Mouse (Mus musculus) stomach, embryonic 15.5 days (tissue): ENCODE results near the gene Tbxas1. TPM values are rescaled to one million over a fixed set of nuclear protein-coding genes. Genes with fewer than 3 reads are reported as not detected.

Source experiments
- ATAC-seq: fragments of 200-750 bp; cut with Nextera tagmentation; 2 replicates; pipeline ENCODE4 v1.8.0; 2017; ENCODE audit warnings: low read depth, moderate number of reproducible peaks, moderate TSS enrichment; ENCODE audit not compliant: insufficient read depth, low FRiP score
- H3K27ac ChIP-seq: fragments of 300-500 bp; sonication (generic); 2 replicates; pipeline ENCODE4 v1.5.1; 2015; ENCODE audit warnings: mild to moderate bottlenecking, inconsistent platforms
- H3K27me3 ChIP-seq: fragments of 300-500 bp; sonication (generic); replicated peaks from 2 replicates; pipeline ENCODE4 v1.6.1; 2015; ENCODE audit warnings: inconsistent platforms
- H3K36me3 ChIP-seq: fragments of 300-500 bp; sonication (generic); 2 replicates; pipeline ENCODE4 v1.6.1; 2015; ENCODE audit warnings: inconsistent platforms
- H3K4me1 ChIP-seq: fragments of 300-500 bp; sonication (generic); 2 replicates; pipeline ENCODE4 v1.6.1; 2015; ENCODE audit warnings: inconsistent platforms
- H3K4me2 ChIP-seq: fragments of 300-500 bp; sonication (generic); 2 replicates; pipeline ENCODE4 v1.6.1; 2015; ENCODE audit warnings: mild to moderate bottlenecking, inconsistent platforms
- H3K4me3 ChIP-seq: fragments of 300-500 bp; sonication (generic); replicated peaks from 2 replicates; pipeline ENCODE4 v1.5.1; 2015; ENCODE audit warnings: inconsistent platforms
- H3K9ac ChIP-seq: fragments of 300-500 bp; sonication (generic); 2 replicates; pipeline ENCODE4 v1.6.1; 2015; ENCODE audit warnings: inconsistent platforms
- H3K9me3 ChIP-seq: fragments of 300-500 bp; sonication (generic); 2 replicates; pipeline ENCODE4 v1.6.1; 2016; ENCODE audit warnings: inconsistent platforms
- WGBS: fragments of 180-500 bp; shearing (Covaris S2); methylation state at CpG from one replicate; pipeline ENCODE4 v1.1.7; 2015; 5-methylcytosine and 5-hydroxymethylcytosine counted together
- polyA plus RNA-seq: library from polyadenylated mRNA; unstranded; fragments of >200 nt; fragmentation: Nextera tagmentation; extraction: Ambion mirVana; gene quantifications from 2 replicates; pipeline ENCODE4 v1.2.1, GENCODE M21; 2015

Gene Tbxas1
- polyA plus RNA-seq, 1 experiment from 2014 or later, result 3.4 TPM

DNA sequence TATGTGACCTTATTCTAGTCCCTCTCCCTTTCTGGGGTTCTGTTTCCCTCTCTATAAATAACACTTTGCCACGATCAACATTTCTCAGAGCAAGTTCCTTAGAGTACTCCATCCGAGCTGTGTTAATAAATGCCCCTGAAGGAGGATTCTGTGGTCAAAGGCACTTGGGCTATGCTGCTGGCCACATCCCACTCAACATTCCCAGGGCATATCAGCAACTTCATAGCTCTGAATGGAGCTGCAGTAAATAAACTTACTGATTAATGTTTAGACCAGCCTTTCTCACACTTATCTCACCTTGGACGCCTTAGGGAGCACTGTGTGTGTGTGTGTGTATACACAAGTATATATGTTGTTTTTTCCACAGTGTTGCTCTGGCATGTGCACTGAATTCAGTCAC is 42.2 kb downstream of the Tbxas1 start:
- 49% methylated on average over 3 of the region's 3 CpGs for WGBS
- H3K9me3 ChIP-seq, result no peaks in the 10 kb centered on the region
- no peaks in the 10 kb centered on the region for H3K36me3 ChIP-seq
- H3K9ac ChIP-seq, result no peak overlapping the region
- H3K4me1 ChIP-seq, result peaks cover 35% of the 10 kb centered on the region
- no peaks in the 10 kb centered on the region for H3K27me3 ChIP-seq
- ATAC-seq, result no peak
- H3K4me3 ChIP-seq, result no peak overlapping the region
- H3K27ac ChIP-seq, result peak overlapping the region; percentile 84; the same call in 1 of the 2 replicates
- H3K4me2 ChIP-seq, result no peak overlapping the region

DNA sequence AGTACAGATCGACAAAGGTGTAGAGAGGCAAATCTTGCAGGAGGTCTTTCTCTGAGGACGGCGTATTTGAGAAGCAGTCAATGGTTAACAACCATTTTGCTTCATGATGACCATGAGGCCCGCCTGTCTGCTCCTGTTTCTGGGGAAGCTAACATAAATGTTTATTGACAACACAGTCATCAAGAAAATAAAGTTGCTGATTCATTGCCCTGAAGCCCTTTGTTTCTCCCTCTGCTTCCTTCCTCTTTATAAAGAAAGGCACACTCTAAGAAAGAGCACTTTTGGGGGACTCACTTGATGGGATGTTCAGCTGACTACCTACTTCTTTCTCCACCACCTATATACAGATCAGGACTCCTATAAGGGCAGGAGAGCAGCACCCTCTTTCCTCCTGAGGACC is 43.5 kb downstream of the Tbxas1 start:
- 61% methylated on average over 4 of the region's 4 CpGs for WGBS
- H3K27ac ChIP-seq, result peak overlapping the region; percentile 84
- no peaks in the 10 kb centered on the region for H3K9me3 ChIP-seq
- H3K9ac ChIP-seq, result no peak overlapping the region
- no peaks in the 10 kb centered on the region for H3K27me3 ChIP-seq
- peak overlapping the region; percentile 13; the same call in 1 of the 2 replicates for H3K4me2 ChIP-seq
- peaks cover 38% of the 10 kb centered on the region for H3K4me1 ChIP-seq
- H3K36me3 ChIP-seq, result no peaks in the 10 kb centered on the region
- H3K4me3 ChIP-seq, result no peak overlapping the region
- ATAC-seq, result no peak

DNA sequence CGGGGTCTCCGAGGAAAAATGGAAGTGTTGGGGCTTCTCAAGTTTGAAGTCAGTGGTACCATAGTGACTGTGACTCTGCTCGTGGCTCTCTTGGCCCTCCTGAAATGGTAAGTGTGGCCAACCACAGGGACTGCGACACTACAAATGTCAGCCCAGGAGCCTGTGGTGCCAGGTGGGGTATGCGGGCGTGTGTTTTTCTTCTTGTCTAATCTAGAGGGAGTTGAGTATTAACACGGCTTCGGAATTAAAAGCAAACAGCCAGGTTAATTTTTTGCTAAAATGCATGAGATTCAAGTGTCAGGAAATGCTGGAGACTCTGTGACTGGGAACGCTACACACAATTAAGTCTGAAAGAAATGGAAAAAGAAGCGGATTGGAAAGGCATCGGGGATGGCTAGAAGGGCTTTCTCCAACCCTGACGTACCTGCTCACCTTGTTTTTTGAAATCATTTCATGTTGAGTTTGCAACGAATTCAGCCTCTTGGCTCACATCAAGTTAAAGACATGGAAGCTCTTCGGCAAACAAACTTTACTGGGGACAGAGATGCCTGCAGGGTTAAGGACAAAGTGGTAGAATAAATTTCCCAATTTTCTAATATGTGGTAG is 44.0 kb downstream of the Tbxas1 start:
- Histone ChIP-seq H3K27ac (peak overlapping the region; percentile 84), H3K4me2 (peak overlapping the region; percentile 21), H3K27me3 (no peaks in the 10 kb centered on the region), H3K4me3 (no peak overlapping the region), H3K4me1 (peaks cover 38% of the 10 kb centered on the region), H3K9ac (no peak overlapping the region), H3K36me3 (no peaks in the 10 kb centered on the region), H3K9me3 (no peaks in the 10 kb centered on the region)
- 64% methylated on average over 14 of the region's 14 CpGs for WGBS
- no peak for ATAC-seq

DNA sequence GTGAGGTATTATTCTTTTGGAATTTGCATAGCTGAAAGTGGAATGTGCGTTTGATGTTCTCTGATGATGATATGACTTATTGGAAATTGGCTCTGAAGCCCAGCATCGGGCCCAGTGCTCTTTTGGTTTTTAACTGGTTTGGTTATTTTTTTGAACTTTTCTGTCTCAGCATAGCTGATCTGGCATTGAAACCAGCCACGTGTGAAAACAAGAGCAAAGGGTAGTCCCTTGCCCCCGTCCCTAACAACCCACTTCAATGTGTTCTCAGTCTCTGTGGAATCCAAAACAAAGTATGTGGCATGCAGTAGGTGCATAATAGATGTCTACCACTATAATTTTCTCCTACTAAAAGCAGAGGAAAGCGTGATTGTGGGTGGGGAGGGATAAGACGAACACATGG is 44.9 kb downstream of the Tbxas1 start:
- WGBS, result 80% methylated on average over 6 of the region's 6 CpGs
- no peaks in the 10 kb centered on the region for H3K27me3 ChIP-seq
- H3K4me2 ChIP-seq, result no peak overlapping the region; the same call in 1 of the 2 replicates
- H3K4me3 ChIP-seq, result no peak overlapping the region
- H3K27ac ChIP-seq, result peak overlapping the region; percentile 78
- no peak for ATAC-seq
- H3K9ac ChIP-seq, result no peak overlapping the region
- no peaks in the 10 kb centered on the region for H3K9me3 ChIP-seq
- peaks cover 38% of the 10 kb centered on the region for H3K4me1 ChIP-seq
- no peaks in the 10 kb centered on the region for H3K36me3 ChIP-seq

DNA sequence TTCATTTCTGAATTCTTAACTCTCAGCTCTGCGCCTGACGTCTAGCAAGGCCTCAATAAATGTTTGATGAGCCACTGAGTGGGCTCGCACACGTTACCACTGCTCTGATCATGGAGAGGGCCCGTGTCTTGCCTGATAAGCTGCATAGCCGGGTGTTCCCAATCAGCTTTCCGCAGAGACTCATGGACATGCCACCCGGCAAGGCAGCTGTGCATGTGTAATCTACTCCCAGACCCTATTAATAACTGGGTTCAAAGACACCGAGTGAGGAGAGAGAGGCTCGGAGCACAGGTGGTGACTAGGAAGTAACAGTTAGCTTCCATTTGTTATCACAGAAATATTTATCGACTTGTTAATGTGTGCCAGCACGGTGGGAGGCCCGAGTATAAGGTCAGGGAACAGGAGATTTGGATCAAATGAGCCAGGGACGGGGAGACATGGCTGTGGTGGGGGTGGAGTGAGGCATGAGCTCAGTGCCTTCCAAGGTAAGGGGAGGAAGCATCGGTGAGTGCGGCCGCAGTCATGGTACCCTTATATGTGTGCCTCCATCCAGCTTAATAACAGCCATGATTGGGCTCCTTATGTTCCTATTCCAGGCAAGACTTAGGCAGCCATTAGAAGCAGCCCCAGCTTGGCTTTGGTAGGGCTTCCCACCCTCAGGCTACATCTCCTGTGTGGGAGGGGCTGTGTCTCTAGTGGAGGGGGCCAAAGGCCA is 46.0 kb downstream of the Tbxas1 start:
- WGBS, result 38% methylated on average over 17 of the region's 17 CpGs
- no peaks in the 10 kb centered on the region for H3K9me3 ChIP-seq
- H3K4me3 ChIP-seq, result no peak overlapping the region
- no peak overlapping the region for H3K9ac ChIP-seq
- H3K4me1 ChIP-seq, result peaks cover 29% of the 10 kb centered on the region
- H3K4me2 ChIP-seq, result peak overlapping the region; percentile 29
- no peaks in the 10 kb centered on the region for H3K36me3 ChIP-seq
- no peaks in the 10 kb centered on the region for H3K27me3 ChIP-seq
- ATAC-seq, result peak; percentile 77
- H3K27ac ChIP-seq, result peak overlapping the region; percentile 78

DNA sequence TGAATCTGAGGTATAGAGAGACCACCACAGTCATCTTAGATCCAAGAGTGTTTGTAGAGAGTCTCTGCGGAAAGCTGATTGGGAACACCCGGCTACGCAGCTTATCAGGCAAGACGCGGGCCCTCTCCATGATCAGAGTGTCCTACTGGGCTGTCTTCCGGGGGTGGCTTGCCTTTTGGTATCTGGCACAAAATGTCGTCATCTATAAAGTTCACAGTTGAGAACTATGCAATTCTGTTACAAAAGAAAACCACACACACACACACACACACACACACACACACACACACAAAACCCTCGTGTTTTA is 46.6 kb downstream of the Tbxas1 start:
- 67% methylated on average over 8 of the region's 8 CpGs for WGBS
- Histone ChIP-seq H3K27me3 (no peaks in the 10 kb centered on the region), H3K36me3 (no peaks in the 10 kb centered on the region), H3K27ac (peak overlapping the region; percentile 78), H3K9ac (no peak overlapping the region), H3K4me1 (peaks cover 29% of the 10 kb centered on the region), H3K9me3 (no peaks in the 10 kb centered on the region), H3K4me3 (no peak overlapping the region), H3K4me2 (peak overlapping the region; percentile 29; the same call in 1 of the 2 replicates)
- ATAC-seq, result no peak

DNA sequence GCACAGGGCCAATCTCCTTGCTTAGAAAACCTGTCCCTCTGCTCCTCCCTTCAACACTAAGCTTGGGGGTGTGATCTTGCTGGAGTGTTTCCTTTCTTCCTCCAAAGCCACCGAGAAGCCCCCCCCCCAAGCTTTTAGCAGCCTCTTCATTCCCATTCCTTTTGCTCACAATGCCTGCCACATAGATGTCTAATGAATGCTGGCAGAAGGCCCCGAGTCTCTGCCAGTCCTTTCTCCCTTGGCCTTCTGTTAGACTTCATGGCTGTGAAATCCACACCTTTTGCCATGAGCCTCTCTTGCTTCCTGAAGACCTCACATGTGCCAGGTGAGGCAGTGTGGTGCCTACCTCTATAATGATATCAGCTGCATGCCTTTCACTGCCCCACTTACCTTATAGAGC is 47.3 kb downstream of the Tbxas1 start:
- Histone ChIP-seq H3K27ac (peak overlapping the region; percentile 78), H3K9me3 (no peaks in the 10 kb centered on the region), H3K4me2 (no peak overlapping the region), H3K36me3 (no peaks in the 10 kb centered on the region), H3K9ac (no peak overlapping the region), H3K4me3 (no peak overlapping the region), H3K27me3 (no peaks in the 10 kb centered on the region), H3K4me1 (peaks cover 24% of the 10 kb centered on the region)
- 64% methylated on average over 2 of the region's 2 CpGs for WGBS
- no peak for ATAC-seq

DNA sequence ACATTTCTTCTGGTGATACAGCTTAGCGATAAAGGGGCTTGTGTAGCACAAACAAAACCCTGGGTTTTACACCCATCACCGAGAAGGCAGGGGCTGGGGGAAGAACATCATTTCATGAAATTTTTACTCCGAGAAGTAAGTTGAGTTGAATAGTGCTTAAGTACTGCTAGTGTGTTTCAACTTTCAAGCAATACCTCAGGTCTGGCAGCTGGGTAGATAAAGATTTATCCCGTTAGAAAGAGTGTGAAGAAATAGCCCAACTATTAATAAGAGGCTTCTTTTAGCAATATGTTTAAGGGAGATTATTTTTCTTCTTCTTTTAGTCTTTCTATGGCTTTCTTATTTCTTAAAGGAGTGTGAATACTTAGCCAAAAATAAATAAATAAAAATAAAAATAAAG is 48.2 kb downstream of the Tbxas1 start:
- peak overlapping the region; percentile 75; the same call in 1 of the 2 replicates for H3K27ac ChIP-seq
- peaks cover 23% of the 10 kb centered on the region for H3K4me1 ChIP-seq
- no peak overlapping the region for H3K9ac ChIP-seq
- H3K27me3 ChIP-seq, result no peaks in the 10 kb centered on the region
- no peak overlapping the region for H3K4me2 ChIP-seq
- no peaks in the 10 kb centered on the region for H3K36me3 ChIP-seq
- 80% methylated on average over 4 of the region's 4 CpGs for WGBS
- H3K4me3 ChIP-seq, result no peak overlapping the region
- no peaks in the 10 kb centered on the region for H3K9me3 ChIP-seq
- ATAC-seq, result no peak

DNA sequence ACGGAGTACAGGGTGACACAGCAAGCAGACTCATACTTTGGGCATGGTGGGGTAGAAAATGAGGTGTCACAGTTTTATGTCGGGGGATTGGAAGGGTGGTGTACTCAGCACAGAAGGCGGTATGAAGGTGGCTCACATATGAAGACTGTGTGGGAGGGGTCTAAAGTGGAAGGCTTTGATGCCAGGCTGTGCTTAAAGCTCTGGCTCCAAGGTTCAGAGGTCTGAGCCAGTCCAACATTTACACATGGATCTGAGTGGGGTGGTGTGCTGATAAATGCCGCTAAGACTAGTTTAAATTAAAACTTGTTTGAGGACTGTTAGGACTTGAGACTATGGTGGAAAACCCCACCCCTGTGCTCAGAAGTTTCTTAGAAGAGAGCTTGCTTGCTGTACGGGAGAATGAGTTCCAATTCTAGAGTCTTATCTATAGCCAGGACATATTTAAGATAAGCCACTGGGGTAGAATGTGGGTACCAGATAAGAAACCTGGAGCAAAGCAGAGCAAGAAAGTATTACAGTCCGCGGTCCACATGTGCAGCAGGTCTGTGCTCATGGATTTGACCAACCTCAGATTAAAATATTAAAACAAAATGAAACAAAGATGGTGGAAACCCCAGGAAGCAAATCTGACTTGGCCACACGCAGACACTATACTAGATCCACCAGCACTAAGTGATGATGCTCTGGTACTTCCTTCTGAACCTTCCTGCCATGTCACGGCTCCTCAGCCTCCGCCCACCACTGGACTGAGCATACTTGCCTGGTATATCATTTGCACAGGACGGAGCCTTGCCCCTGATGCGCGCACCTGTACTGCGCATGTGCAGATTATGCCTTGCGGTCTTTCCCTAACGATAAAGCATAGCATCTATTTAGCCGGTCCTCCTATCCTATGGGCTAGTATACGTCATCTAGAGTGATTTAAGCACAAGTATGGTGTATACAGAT is 48.9 kb downstream of the Tbxas1 start:
- ATAC-seq, result peak; percentile 84
- no peak overlapping the region for H3K4me2 ChIP-seq
- 73% methylated on average over 18 of the region's 18 CpGs for WGBS

DNA sequence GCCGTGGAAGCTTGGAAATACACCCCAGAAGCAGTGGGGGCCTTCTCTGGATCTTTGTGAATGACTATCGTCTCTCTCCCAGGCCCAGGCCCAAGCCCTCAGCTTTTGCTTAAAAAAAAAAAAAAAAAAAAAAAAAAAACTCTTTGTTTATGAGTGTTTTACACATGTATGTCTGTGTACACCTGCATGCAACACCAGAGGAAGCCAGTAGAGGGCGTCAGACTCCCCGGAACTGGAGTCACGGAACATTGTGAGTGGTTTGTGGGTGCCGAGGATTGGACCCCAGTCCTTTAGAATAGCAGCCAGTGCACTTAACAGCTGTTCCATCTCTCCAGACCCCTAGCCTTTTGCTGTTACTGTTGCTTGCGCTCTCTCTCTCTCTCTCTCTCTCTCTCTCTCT is 50.5 kb downstream of the Tbxas1 start:
- Histone ChIP-seq H3K4me2 (peak overlapping the region; percentile 26; the same call in 1 of the 2 replicates), H3K36me3 (no peaks in the 10 kb centered on the region), H3K27ac (no peak overlapping the region), H3K4me3 (no peak overlapping the region), H3K4me1 (peaks cover 12% of the 10 kb centered on the region), H3K27me3 (no peaks in the 10 kb centered on the region), H3K9ac (no peak overlapping the region), H3K9me3 (no peaks in the 10 kb centered on the region)
- WGBS, result 50% methylated on average over 7 of the region's 7 CpGs
- ATAC-seq, result no peak

More for the DNA sequence above, 48.9 kb downstream of the Tbxas1 start:
- no peaks in the 10 kb centered on the region for H3K27me3 ChIP-seq
- no peaks in the 10 kb centered on the region for H3K36me3 ChIP-seq
- H3K4me3 ChIP-seq, result no peak overlapping the region
- no peak overlapping the region for H3K9ac ChIP-seq
- peak overlapping the region; percentile 75; the same call in 1 of the 2 replicates for H3K27ac ChIP-seq
- peaks cover 21% of the 10 kb centered on the region for H3K4me1 ChIP-seq
- H3K9me3 ChIP-seq, result no peaks in the 10 kb centered on the region

DNA sequence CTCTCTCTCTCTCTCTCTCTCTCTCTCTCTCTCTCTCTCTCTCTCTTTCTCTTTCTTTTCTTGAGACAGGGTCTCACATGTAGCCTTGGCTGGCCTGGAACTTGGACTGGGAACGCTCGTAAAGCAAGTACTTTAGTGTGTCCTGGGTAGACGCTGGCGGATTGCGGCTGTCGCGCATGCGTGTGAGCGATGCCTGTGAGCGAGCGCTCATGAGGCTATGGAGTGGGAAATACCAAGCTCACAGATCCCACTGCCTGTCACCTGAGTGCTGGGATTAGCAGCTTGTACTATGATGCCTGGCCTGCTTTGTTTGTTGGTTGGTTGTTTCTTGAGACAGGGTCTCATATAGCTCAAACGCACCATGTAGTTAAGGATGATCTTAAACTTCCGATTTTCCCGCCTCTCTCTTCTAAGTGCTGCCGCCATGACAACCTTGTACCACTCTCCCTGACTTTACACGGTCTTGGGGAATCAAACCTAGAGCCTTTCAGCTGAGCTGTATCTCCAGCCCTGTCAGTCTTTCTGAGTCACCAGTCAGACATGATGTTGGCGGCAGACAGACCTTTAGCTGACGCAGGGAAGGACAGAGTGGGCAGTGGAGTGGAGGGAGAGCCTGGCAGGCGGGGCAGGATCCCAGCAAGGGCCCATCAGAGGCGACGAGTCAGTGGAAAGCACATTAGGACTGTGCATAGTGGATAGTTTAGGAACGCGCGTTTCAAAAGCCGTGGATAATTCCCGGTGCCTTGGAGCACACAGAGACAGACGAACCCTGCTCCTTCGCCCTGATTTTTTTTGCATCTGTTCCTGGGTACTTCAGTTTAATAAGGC is 51.1 kb downstream of the Tbxas1 start:
- Histone ChIP-seq H3K36me3 (no peaks in the 10 kb centered on the region), H3K9ac (no peak overlapping the region), H3K4me2 (peak overlapping the region; percentile 26), H3K9me3 (no peaks in the 10 kb centered on the region), H3K4me3 (no peak overlapping the region), H3K27me3 (no peaks in the 10 kb centered on the region), H3K27ac (peak overlapping the region; percentile 77), H3K4me1 (peaks cover 11% of the 10 kb centered on the region)
- no peak for ATAC-seq
- 56% methylated on average over 28 of the region's 28 CpGs for WGBS
